Comparison of ENCODE assay signal across 8 mouse cellular contexts in the genomic region with DNA sequence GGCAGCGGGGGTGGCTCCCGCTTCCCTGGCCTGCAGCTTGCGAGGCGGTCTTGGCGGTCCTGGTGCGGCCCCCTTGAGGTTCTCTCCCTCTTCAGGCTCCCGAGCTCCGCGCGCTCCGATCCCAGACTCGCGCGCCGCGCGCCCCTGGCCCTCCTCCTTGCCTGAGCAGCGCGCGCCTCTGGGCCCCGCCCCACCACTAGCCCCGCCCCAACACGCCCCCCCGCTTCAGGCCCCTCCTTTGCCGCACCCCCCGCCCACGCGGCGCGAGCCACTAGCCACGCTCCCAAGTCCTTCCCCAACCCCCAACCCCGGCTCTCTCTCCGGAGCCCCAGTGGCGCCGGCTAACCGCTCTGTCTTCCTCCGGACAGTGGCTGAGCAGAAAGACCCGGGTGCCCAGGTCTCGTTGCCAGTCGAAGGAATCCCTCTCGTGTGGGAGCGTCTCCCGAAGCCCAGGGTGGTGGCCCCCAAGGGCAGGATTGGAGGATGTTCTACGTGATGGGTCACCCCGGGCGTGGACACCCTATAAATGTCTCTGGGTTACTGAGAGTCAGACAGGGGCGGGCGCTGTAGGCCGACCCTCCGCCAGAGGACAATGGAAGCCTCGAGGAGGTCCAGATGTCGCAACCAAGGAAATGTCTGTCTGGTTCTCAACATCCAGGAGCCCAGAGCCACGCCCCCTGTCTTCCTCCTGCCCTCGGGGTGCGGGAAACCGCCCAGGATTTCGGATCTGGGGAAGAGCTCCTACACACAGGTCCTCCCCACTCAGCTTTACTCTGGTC. TPM values are rescaled to one million over a fixed set of nuclear protein-coding genes. Genes with fewer than 3 reads are reported as not detected.
DNase-seq lines count a peak whose midpoint lies in the region; ATAC-seq lines count a peak whose summit lies in the region.

No protein-coding gene starts in this region.

- 1% methylated on average over 47 of the region's 57 CpGs for WGBS in intestine, embryonic 15.5 days

- H3K4me2 ChIP-seq in intestine, embryonic 15.5 days (replicated peaks): peak overlapping the region; percentile 96

- peaks cover 8% of the 10 kb centered on the region for H3K4me1 ChIP-seq in intestine, embryonic 15.5 days (replicated peaks)

- peak overlapping the region; percentile 58 for H3K27ac ChIP-seq in intestine, embryonic 15.5 days

- no peaks in the 10 kb centered on the region for H3K9me3 ChIP-seq in intestine, embryonic 15.5 days

- peak overlapping the region; percentile 77 for H3K4me3 ChIP-seq in intestine, embryonic 15.5 days (replicated peaks)

- intact Hi-C loops in gastrocnemius, postnatal 36 days (cut with DNase I): no loop called here
- intact Hi-C loops in left cerebral cortex, postnatal 25 days (cut with DNase I): no loop called here

- peak overlapping the region; percentile 69 for H3K9ac ChIP-seq in intestine, embryonic 15.5 days

- DNase-seq in embryo, embryonic 10 days (ENCODE audit: low spot score): peak; percentile 86
- peak; percentile 73 to 79 for DNase-seq in gastrocnemius, postnatal 36 days
- peak; percentile 86 to 90 for DNase-seq in left cerebral cortex, postnatal 25 days (ENCODE audit: low spot score in 2 of 2)
- peak; percentile 91 for DNase-seq in mesoderm, embryonic 11.5 days (ENCODE audit: low read depth, low spot score)
- DNase-seq in right cerebral cortex, postnatal 36 days (ENCODE audit: low spot score in 2 of 2): peak; percentile 80 to 82
- DNase-seq in urinary bladder, postnatal 4 days (ENCODE audit: low spot score in 2 of 2): peak; percentile 86 to 89

- H3K36me3 ChIP-seq in intestine, embryonic 15.5 days: no peaks in the 10 kb centered on the region

- H3K27me3 ChIP-seq in intestine, embryonic 15.5 days (replicated peaks): no peaks in the 10 kb centered on the region

- peak; percentile 63 for ATAC-seq in activated CD4-positive, CD25-positive, alpha-beta regulatory T cell, adult 4 months
- peak; percentile 86 for ATAC-seq in intestine, embryonic 15.5 days

RNA-seq across cellular contexts. Expression of a gene that starts 1.4 kb away (rescaled TPM):
- under 1 TPM in 1 of 2 experiments, not detected in 1; 0.45 TPM for polyA plus RNA-seq in activated CD4-positive, CD25-positive, alpha-beta regulatory T cell, adult 4 months (2017; shearing (Covaris generic))
- 1 to 10 TPM; 3.5 to 3.9 TPM for total RNA-seq in gastrocnemius, postnatal 36 days (2021)
- 2.8 and 3.1 TPM in 2 replicates for polyA plus RNA-seq in intestine, embryonic 15.5 days (2015; fragmentation: Nextera tagmentation; extraction: Ambion mirVana)
- total RNA-seq in left cerebral cortex, postnatal 25 days (2021): 1 to 10 TPM; 7.2 to 8.2 TPM

RNA-seq across cellular contexts. Expression of a gene that starts 46.2 kb away (rescaled TPM):
- 10 to 100 TPM; 45.0 to 50.4 TPM for polyA plus RNA-seq in activated CD4-positive, CD25-positive, alpha-beta regulatory T cell, adult 4 months (2017; shearing (Covaris generic))
- total RNA-seq in gastrocnemius, postnatal 36 days (2021): 10 to 100 TPM; 20.9 to 21.4 TPM
- 44.2 and 45.7 TPM in 2 replicates for polyA plus RNA-seq in intestine, embryonic 15.5 days (2015; fragmentation: Nextera tagmentation; extraction: Ambion mirVana)
- total RNA-seq in left cerebral cortex, postnatal 25 days (2021): 10 to 100 TPM; 36.8 to 37.1 TPM

Comparison
In these comparisons a context has a peak if more than half of its experiments do, and no peak if none do; other contexts are left out.
1. Peak in every context shown above with its lines: DNase-seq, ATAC-seq, H3K4me3 ChIP-seq and H3K27ac ChIP-seq.